Mouse (Mus musculus) megakaryocyte, embryonic 14.5 days (primary cell): ENCODE data around the gene Ptprcap. TPM values are rescaled to one million over a fixed set of nuclear protein-coding genes. Genes with fewer than 3 reads are reported as not detected.

Experiments used
- H3K27me3 ChIP-seq: replicated peaks from 2 replicates; pipeline ENCODE3; 2012; ENCODE audit warnings: inconsistent platforms
- H3K36me3 ChIP-seq: replicated peaks from 2 replicates; pipeline ENCODE3; 2012; ENCODE audit warnings: low read length, inconsistent platforms, mixed read lengths
- H3K4me1 ChIP-seq: 2 replicates; pipeline ENCODE4 v1.6.1; 2012; ENCODE audit warnings: inconsistent platforms
- H3K4me3 ChIP-seq: replicated peaks from 2 replicates; pipeline ENCODE3; 2012; ENCODE audit warnings: moderate library complexity, mild to moderate bottlenecking, inconsistent platforms
- H3K9me3 ChIP-seq: 2 replicates; pipeline ENCODE4 v1.6.1; 2012; ENCODE audit warnings: inconsistent platforms
- FLI1 ChIP-seq: IDR thresholded peaks from 2 replicates; pipeline ENCODE4 v1.6.1; 2012; ENCODE audit warnings: low read length, inconsistent platforms, mixed read lengths
- GATA1 ChIP-seq: IDR thresholded peaks from 3 replicates; pipeline ENCODE4 v1.6.1; 2012; ENCODE audit warnings: mixed read lengths, low read length, inconsistent platforms, borderline replicate concordance
- polyA plus RNA-seq: library from polyadenylated mRNA; stranded (reverse); fragments of >175 nt; gene quantifications from 2 replicates; pipeline ENCODE4 v1.2.3, GENCODE M21; 2012; ENCODE audit warnings: low replicate concordance; ENCODE audit not compliant: insufficient read depth

Ptprcap gene
- polyA plus RNA-seq, 1 experiment: 793 TPM

GRCm38 (mm10) chr19:4183689-4184088, 30.3 kb downstream of the Ptprcap start:
- Histone ChIP-seq H3K4me3 (no peak overlapping the region), H3K4me1 (peaks cover 77% of the 10 kb centered on the region), H3K36me3 (peaks cover 37% of the 10 kb centered on the region), H3K9me3 (no peaks in the 10 kb centered on the region), H3K27me3 (peaks cover 2% of the 10 kb centered on the region)
- no peak for TF ChIP-seq GATA1
- TF ChIP-seq FLI1: no peak

- no peak for TF ChIP-seq FLI1
- TF ChIP-seq GATA1: no peak
- Histone ChIP-seq H3K27me3 (peaks cover 2% of the 10 kb centered on the region), H3K36me3 (peaks cover 47% of the 10 kb centered on the region), H3K4me1 (peaks cover 89% of the 10 kb centered on the region), H3K9me3 (no peaks in the 10 kb centered on the region), H3K4me3 (peak overlapping the region; percentile 89)
These were observed 31.9 kb downstream of the Ptprcap start for GRCm38 (mm10) chr19:4184976-4185975.

- Histone ChIP-seq H3K4me1 (peaks cover 89% of the 10 kb centered on the region), H3K9me3 (no peaks in the 10 kb centered on the region), H3K4me3 (no peak overlapping the region), H3K36me3 (peaks cover 45% of the 10 kb centered on the region), H3K27me3 (no peaks in the 10 kb centered on the region)
- TF ChIP-seq GATA1 (no peak), FLI1 (no peak)
These were observed 33.9 kb downstream of the Ptprcap start for GRCm38 (mm10) chr19:4187303-4187702.

GRCm38 (mm10) chr19:4189051-4189620, 35.7 kb downstream of the Ptprcap start:
- no peaks in the 10 kb centered on the region for H3K27me3 ChIP-seq
- peaks cover 47% of the 10 kb centered on the region for H3K36me3 ChIP-seq
- TF ChIP-seq GATA1: no peak
- TF ChIP-seq FLI1: no peak
- H3K4me3 ChIP-seq: no peak overlapping the region
- peaks cover 88% of the 10 kb centered on the region for H3K4me1 ChIP-seq
- H3K9me3 ChIP-seq: no peaks in the 10 kb centered on the region

GRCm38 (mm10) chr19:4190831-4191334, 37.5 kb downstream of the Ptprcap start, which contains the start of gene Tbc1d10c:
Tbc1d10c (minus strand) TSS chr19:4191284.
- peak within 1 kb of the TSS; percentile 98 for H3K4me3 ChIP-seq
- no peaks in the 10 kb centered on the region for H3K27me3 ChIP-seq
- H3K9me3 ChIP-seq: no peaks in the 10 kb centered on the region
- TF ChIP-seq GATA1: no peak
- no peak for TF ChIP-seq FLI1
- peaks cover 88% of the 10 kb centered on the region for H3K4me1 ChIP-seq
- H3K36me3 ChIP-seq: peaks cover 60% of the 10 kb centered on the region

GRCm38 (mm10) chr19:4191528-4192250, 38.3 kb downstream of the Ptprcap start, which contains the start of gene Ppp1ca:
Ppp1ca (plus strand) TSS chr19:4192065.
- Histone ChIP-seq H3K4me1 (peaks cover 88% of the 10 kb centered on the region), H3K36me3 (peaks cover 68% of the 10 kb centered on the region), H3K27me3 (no peaks in the 10 kb centered on the region), H3K9me3 (no peaks in the 10 kb centered on the region), H3K4me3 (peak within 1 kb of the TSS; percentile 98)
- TF ChIP-seq FLI1 (no peak), GATA1 (no peak)

GRCm38 (mm10) chr19:4192251-4192985, 39.0 kb downstream of the Ptprcap start:
- H3K4me1 ChIP-seq: peaks cover 88% of the 10 kb centered on the region
- H3K27me3 ChIP-seq: no peaks in the 10 kb centered on the region
- TF ChIP-seq GATA1 (no peak), FLI1 (no peak)
- H3K4me3 ChIP-seq: peak overlapping the region; percentile 98
- no peaks in the 10 kb centered on the region for H3K9me3 ChIP-seq
- H3K36me3 ChIP-seq: peaks cover 69% of the 10 kb centered on the region

GRCm38 (mm10) chr19:4193129-4193528, 39.7 kb downstream of the Ptprcap start:
- H3K27me3 ChIP-seq: no peaks in the 10 kb centered on the region
- no peaks in the 10 kb centered on the region for H3K9me3 ChIP-seq
- TF ChIP-seq FLI1 (no peak), GATA1 (no peak)
- H3K36me3 ChIP-seq: peaks cover 69% of the 10 kb centered on the region
- H3K4me3 ChIP-seq: peak overlapping the region; percentile 98
- peaks cover 87% of the 10 kb centered on the region for H3K4me1 ChIP-seq

- Histone ChIP-seq H3K4me1 (peaks cover 82% of the 10 kb centered on the region), H3K27me3 (no peaks in the 10 kb centered on the region), H3K4me3 (peak overlapping the region; percentile 98), H3K36me3 (peaks cover 71% of the 10 kb centered on the region), H3K9me3 (no peaks in the 10 kb centered on the region)
- TF ChIP-seq GATA1: no peak
- TF ChIP-seq FLI1: no peak
These were observed 40.8 kb downstream of the Ptprcap start for GRCm38 (mm10) chr19:4194021-4194724.
